Mouse (Mus musculus): ENCODE measurements around the gene Bahd1. TPM values are rescaled to one million over a fixed set of nuclear protein-coding genes. Genes with fewer than 3 reads are reported as not detected.

The Bahd1 gene
- polyA plus RNA-seq, 1 experiment = 3.8 TPM

DNA sequence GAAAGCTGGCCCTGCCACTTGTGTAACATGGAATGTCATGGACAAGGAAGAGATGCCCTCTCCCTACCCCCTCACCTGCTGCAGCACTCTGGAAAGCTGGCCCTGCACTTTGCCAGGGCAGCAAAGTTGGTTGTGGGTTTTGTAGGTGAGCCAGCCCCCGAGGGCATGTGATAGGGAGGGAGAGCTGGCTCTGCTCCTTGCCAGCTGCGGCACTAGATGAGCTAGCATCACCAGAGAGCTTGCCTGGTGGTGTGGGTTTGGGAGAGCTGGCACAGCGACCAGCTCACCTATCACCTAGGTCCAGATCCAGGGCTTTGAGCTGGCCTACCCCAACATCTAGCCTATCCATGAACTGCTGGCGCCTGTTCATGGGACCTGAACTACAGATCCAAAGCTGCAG is 48.6 kb downstream of the Bahd1 start:
- no peaks in the 10 kb centered on the region for H3K4me1 ChIP-seq (ENCODE audit: control insufficient read depth, insufficient read depth, insufficient read length, low read length)
- no peak overlapping the region for H3K4me3 ChIP-seq (ENCODE audit: insufficient read depth, low read depth, low read length)
- H3K27ac ChIP-seq (replicated peaks; ENCODE audit: low read depth, low read length) = no peak overlapping the region

DNA sequence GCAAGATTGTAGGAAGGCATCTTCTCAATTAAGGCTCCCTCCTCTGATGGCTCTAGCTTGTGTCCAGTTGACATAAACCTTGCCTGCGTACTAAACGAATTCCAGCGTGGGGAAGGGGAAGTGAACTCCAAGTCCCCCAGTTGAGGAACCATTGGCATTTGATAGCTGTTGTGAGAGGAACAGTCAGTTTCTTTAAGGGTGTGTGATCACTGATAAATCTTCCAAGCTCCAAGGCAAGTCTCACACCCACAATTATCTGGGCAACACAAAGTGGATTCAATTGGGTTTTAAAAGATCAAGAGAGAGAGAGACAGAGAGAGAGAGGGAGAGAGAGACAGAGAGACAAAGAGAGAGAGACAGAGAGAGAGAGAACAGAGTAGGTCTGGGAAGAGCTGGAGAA is 49.5 kb downstream of the Bahd1 start:
- Histone ChIP-seq H3K4me3 (ENCODE audit: insufficient read depth, low read depth, low read length) (no peak overlapping the region), H3K4me1 (ENCODE audit: control insufficient read depth, insufficient read depth, insufficient read length, low read length) (no peaks in the 10 kb centered on the region), H3K27ac (replicated peaks; ENCODE audit: low read depth, low read length) (no peak overlapping the region)

DNA sequence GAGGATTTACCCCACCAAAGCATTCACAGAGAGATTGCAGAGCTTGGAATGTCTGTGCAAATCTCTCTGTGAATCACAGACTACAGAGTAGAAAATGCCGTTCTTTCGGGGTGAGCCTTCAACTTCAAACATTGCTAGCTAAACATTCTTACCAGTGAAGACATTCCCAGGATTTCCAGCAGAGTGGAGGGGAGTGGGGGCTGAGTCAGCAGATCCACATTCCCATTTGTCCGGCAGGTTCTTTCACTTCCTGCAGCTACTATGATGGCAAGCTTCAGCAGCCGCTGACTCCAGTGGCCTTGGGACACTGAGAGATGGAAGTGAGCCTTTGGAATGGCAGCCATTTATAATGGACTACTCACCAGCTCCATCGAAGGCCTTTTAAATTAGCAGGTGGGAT is 56.3 kb downstream of the Bahd1 start:
- H3K27ac ChIP-seq (replicated peaks; ENCODE audit: low read depth, low read length) = no peak overlapping the region
- no peaks in the 10 kb centered on the region for H3K4me1 ChIP-seq (ENCODE audit: control insufficient read depth, insufficient read depth, insufficient read length, low read length)
- H3K4me3 ChIP-seq (ENCODE audit: insufficient read depth, low read depth, low read length) = no peak overlapping the region

DNA sequence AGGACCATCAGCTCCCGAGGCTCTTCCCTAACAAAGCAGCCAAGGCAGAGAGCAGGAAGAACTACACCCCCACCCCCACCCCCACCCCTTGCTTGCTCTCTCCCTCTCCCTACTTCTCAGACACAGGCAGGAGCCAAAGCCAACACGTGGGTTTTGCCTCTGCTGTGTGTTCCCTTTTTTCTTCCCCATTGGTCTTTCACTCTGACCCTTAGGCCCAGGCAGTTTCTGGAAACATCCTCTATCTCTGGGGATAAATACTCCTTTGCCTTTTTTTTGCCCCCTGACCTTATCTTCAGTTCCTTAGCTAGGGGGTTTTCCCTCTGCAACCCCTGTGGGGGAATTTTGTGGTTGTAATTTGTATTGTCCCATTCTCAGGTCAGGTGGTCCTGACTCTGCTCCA is 59.5 kb downstream of the Bahd1 start:
- Histone ChIP-seq H3K27ac (replicated peaks; ENCODE audit: low read depth, low read length) (no peak overlapping the region), H3K4me3 (ENCODE audit: insufficient read depth, low read depth, low read length) (no peak overlapping the region), H3K4me1 (ENCODE audit: control insufficient read depth, insufficient read depth, insufficient read length, low read length) (no peaks in the 10 kb centered on the region)

DNA sequence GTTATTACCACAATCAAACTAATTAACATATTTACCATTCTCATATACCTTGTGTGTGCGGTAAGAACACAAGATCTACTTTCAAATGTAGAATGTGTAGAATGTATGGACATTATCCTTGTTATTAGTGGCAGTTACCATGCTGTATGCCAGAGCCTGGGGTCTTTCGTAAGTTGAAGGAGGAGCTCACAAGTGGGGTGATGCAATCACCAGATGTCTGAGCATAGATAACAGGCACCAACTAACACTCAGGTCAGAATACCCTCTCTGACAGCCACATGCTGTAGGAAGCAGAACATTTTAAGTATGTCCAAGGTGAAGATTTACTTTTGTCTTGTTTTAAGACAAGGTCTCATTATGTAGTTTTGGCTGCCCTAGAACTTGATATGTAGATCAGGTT is 60.2 kb downstream of the Bahd1 start:
- Histone ChIP-seq H3K4me1 (ENCODE audit: control insufficient read depth, insufficient read depth, insufficient read length, low read length) (no peaks in the 10 kb centered on the region), H3K27ac (replicated peaks; ENCODE audit: low read depth, low read length) (no peak overlapping the region), H3K4me3 (ENCODE audit: insufficient read depth, low read depth, low read length) (no peak overlapping the region)

DNA sequence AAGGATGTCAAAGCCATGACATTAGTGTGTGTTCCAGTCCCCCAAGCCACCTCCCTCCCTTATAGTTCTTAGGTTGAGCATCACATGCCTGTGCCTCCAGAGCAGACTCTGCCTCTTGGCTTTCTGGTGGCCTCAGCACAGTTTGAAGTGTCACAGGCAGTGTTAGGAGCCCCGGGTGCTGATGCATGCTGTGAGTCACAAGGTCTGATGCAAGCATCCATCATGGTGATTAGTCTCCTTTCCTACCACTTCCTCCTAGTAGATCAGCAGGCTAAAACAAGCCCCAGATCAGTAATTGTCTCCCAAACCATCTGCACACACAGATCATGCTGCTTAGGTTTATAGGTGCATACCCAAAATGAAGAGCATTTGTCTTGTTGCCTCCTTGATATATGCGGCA is 61.4 kb downstream of the Bahd1 start:
- Histone ChIP-seq H3K4me3 (ENCODE audit: insufficient read depth, low read depth, low read length) (no peak overlapping the region), H3K4me1 (ENCODE audit: control insufficient read depth, insufficient read depth, insufficient read length, low read length) (no peaks in the 10 kb centered on the region), H3K27ac (replicated peaks; ENCODE audit: low read depth, low read length) (no peak overlapping the region)

DNA sequence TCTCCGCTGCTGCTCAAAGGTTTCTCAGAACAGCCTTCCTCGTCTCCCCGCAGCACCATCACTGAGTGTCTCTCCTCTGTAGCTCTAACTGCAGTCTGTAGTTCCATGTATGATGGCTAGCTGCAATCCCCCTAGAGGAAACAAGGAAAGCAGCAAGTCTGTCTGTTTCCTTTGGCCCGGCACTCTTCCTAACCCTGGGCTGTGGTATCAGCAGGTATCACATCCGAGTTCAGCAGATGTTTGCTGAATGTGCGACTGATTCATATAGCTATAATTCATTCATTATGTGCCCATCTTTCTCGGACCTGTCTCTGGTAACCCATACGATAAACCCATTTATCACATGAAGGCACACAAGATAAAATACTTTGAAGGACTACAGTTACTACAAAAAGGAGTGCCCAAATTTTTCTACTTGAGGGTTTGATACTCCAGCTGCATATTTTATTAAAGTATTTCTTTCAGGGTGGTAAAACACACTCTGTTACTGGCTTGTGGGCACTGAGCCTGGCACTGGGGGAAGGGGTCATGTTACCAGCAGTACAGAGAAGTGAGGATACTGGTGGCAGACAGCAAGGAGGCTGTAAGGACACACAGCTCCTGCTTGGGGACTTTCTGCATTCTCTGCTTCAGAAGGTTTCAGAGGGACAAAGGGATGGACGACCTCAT is 63.0 kb downstream of the Bahd1 start:
- no peak overlapping the region for H3K4me3 ChIP-seq (ENCODE audit: insufficient read depth, low read depth, low read length)
- no peak overlapping the region for H3K27ac ChIP-seq (replicated peaks; ENCODE audit: low read depth, low read length)
- H3K4me1 ChIP-seq (ENCODE audit: control insufficient read depth, insufficient read depth, insufficient read length, low read length) = no peaks in the 10 kb centered on the region

DNA sequence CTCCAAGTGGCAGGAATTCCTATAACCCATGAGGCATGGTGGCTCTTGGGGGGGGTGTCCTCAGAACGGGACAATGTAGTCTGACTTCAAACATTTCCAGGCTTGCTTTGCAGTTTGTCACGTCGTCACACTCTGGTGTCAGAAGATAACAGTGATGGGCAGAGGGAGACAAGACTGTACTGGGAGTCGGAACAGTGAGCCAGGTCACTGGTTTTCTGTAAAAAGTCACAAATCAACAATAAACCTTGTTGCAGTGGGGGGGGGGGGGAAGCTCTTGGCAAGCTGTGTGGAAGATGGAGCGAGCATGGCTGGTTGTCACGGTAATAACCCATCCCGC is 63.5 kb downstream of the Bahd1 start:
- no peaks in the 10 kb centered on the region for H3K4me1 ChIP-seq (ENCODE audit: control insufficient read depth, insufficient read depth, insufficient read length, low read length)
- H3K4me3 ChIP-seq (ENCODE audit: insufficient read depth, low read depth, low read length) = no peak overlapping the region
- H3K27ac ChIP-seq (replicated peaks; ENCODE audit: low read depth, low read length) = no peak overlapping the region

DNA sequence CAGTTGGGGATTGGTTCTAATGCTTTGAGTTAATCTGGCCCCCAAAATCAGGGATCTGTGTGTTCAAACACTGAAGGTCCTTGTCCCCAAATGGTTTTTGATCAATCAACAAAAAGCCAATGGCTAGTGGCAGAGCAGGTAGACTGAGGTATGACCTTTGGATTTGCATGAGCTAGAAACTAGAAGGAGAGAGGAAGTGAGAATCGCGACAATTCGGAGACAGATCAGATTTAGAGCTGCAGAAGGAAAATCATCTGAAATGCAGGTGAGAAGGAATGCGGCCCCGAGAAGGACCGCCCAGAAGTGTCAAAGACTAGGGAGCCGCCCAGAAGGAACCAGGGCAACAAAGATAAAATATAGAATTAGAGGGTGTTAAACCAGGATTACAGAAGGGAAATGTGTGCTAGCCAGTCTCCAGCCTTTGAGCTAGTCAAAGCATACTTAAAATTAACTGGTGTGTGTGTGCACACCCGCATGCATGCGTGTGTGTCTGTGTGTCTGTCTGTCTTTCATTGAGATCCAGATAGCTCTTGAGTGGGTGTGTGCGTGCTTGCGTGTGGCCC is 69.5 kb downstream of the Bahd1 start:
- Histone ChIP-seq H3K4me3 (ENCODE audit: insufficient read depth, low read depth, low read length) (no peak overlapping the region), H3K4me1 (ENCODE audit: control insufficient read depth, insufficient read depth, insufficient read length, low read length) (no peaks in the 10 kb centered on the region), H3K27ac (replicated peaks; ENCODE audit: low read depth, low read length) (no peak overlapping the region)

DNA sequence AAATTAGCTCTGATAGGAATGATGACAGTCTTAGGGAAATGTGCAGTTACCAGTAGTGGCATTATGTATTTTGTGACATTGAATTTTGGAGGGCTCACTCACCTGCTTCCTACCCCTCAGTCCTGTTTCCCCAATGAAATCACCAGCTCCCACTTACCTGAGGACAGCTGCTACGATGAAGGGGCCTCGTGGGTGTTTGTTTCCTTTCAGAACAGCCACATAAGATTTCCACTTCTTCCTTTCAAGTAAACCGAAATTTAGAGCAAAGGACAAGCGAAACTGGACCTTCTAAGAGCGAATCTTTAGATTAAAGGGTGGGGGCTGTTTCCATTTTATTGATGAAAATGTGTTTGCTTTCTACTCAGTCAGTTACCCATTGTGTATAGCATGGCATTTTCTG is 71.9 kb downstream of the Bahd1 start:
- no peak overlapping the region for H3K4me3 ChIP-seq (ENCODE audit: insufficient read depth, low read depth, low read length)

DNA sequence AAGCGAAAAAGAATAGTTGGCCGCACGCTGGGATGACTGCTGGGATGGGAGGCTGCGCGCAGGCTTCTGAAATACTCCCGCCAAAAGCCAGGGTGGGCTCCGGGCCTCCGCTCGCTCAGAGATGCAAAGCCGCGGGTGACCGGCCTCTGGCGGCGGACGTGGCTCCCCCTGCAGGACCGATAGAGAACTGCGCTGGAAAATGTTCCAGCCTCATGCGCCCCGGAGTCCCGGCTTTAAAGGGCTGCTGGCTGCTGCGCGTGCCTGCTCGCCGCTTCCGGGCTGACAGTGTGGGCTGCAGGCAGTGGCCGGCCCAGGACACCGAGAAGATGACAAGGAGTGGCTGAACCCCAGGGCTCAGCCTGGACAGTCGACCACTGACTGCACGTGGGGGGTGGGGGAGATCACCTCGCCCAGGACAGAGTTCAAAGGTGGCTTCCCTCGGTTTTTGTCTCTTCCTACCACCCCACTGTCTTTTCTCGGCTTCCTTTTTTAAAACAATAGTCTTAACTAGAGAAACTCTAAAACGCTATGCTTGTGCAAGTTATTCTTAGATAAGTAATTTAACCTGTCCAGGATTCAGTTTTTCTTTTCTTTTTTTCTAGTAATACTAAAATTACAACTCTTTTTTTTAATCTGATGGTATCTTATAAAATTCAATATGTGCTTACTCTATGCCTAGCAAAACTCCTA is 72.7 kb downstream of the Bahd1 start:
- Histone ChIP-seq H3K4me3 (ENCODE audit: insufficient read depth, low read depth, low read length) (peak overlapping the region; percentile 39), H3K4me1 (ENCODE audit: control insufficient read depth, insufficient read depth, insufficient read length, low read length) (no peaks in the 10 kb centered on the region), H3K27ac (replicated peaks; ENCODE audit: low read depth, low read length) (no peak overlapping the region)

More for the DNA sequence above, 71.9 kb downstream of the Bahd1 start:
- Histone ChIP-seq H3K4me1 (ENCODE audit: control insufficient read depth, insufficient read depth, insufficient read length, low read length) (no peaks in the 10 kb centered on the region), H3K27ac (replicated peaks; ENCODE audit: low read depth, low read length) (no peak overlapping the region)

Other genes with a start within 250 kb of the Bahd1 start
- not detected in 2 replicates for gene Pak6, start 237.1 kb upstream of the Bahd1 start, polyA plus RNA-seq (2012; ENCODE audit: insufficient read depth, insufficient read length, missing spikeins)
- gene Ankrd63, start 196.4 kb upstream of the Bahd1 start, polyA plus RNA-seq (2012; ENCODE audit: insufficient read depth, insufficient read length, missing spikeins) = not detected in 2 replicates
- gene Plcb2, start 171.9 kb upstream of the Bahd1 start, polyA plus RNA-seq (2012; ENCODE audit: insufficient read depth, insufficient read length, missing spikeins) = 0.67 and 0.71 TPM in 2 replicates
- 41.7 and 48.7 TPM in 2 replicates for gene Inafm2, start 154.6 kb upstream of the Bahd1 start, polyA plus RNA-seq (2012; ENCODE audit: insufficient read depth, insufficient read length, missing spikeins)
- gene Ccdc9b, start 137.7 kb upstream of the Bahd1 start, polyA plus RNA-seq (2012; ENCODE audit: insufficient read depth, insufficient read length, missing spikeins) = 4.0 and 4.8 TPM in 2 replicates
- gene Phgr1, start 127.6 kb upstream of the Bahd1 start, polyA plus RNA-seq (2012; ENCODE audit: insufficient read depth, insufficient read length, missing spikeins) = not detected in 2 replicates
- gene Disp2, start 120.7 kb upstream of the Bahd1 start, polyA plus RNA-seq (2012; ENCODE audit: insufficient read depth, insufficient read length, missing spikeins) = 0.32 and 0.38 TPM in 2 replicates
- gene Knstrn, start 86.4 kb upstream of the Bahd1 start, polyA plus RNA-seq (2012; ENCODE audit: insufficient read depth, insufficient read length, missing spikeins) = 1.5 TPM in 1 of 2 replicates, not detected in the other
- gene Ivd, start 38.4 kb upstream of the Bahd1 start, polyA plus RNA-seq (2012; ENCODE audit: insufficient read depth, insufficient read length, missing spikeins) = 134 and 164 TPM in 2 replicates
- 4.2 and 4.7 TPM in 2 replicates for gene Chst14, start 26.1 kb downstream of the Bahd1 start, polyA plus RNA-seq (2012; ENCODE audit: insufficient read depth, insufficient read length, missing spikeins)
- 13.3 and 19.1 TPM in 2 replicates for gene Ccdc32, start 129.0 kb downstream of the Bahd1 start, polyA plus RNA-seq (2012; ENCODE audit: insufficient read depth, insufficient read length, missing spikeins)
- 1.4 and 2.3 TPM in 2 replicates for gene Rpusd2, start 134.4 kb downstream of the Bahd1 start, polyA plus RNA-seq (2012; ENCODE audit: insufficient read depth, insufficient read length, missing spikeins)
- gene Knl1, start 146.7 kb downstream of the Bahd1 start, polyA plus RNA-seq (2012; ENCODE audit: insufficient read depth, insufficient read length, missing spikeins) = not detected in 2 replicates
- gene Rad51, start 212.4 kb downstream of the Bahd1 start, polyA plus RNA-seq (2012; ENCODE audit: insufficient read depth, insufficient read length, missing spikeins) = 0.83 TPM in 1 of 2 replicates, not detected in the other

All from brown adipose tissue, adult 24 weeks (tissue).